Mouse (Mus musculus): ENCODE measurements around the gene Orai2. TPM values are rescaled to one million over a fixed set of nuclear protein-coding genes. Genes with fewer than 3 reads are reported as not detected.
"Not testable (repeated sequence)": the region's sequence is repeated elsewhere in the genome, so short reads cannot be mapped to it uniquely, and the experiment has no call there.

Orai2 gene
- total RNA-seq (2015; ENCODE audit: low replicate concordance) (7.5 and 7.6 TPM in 2 replicates), total RNA-seq (2017; ENCODE audit: low replicate concordance) (2.9 and 5.8 TPM in 2 replicates)

DNA sequence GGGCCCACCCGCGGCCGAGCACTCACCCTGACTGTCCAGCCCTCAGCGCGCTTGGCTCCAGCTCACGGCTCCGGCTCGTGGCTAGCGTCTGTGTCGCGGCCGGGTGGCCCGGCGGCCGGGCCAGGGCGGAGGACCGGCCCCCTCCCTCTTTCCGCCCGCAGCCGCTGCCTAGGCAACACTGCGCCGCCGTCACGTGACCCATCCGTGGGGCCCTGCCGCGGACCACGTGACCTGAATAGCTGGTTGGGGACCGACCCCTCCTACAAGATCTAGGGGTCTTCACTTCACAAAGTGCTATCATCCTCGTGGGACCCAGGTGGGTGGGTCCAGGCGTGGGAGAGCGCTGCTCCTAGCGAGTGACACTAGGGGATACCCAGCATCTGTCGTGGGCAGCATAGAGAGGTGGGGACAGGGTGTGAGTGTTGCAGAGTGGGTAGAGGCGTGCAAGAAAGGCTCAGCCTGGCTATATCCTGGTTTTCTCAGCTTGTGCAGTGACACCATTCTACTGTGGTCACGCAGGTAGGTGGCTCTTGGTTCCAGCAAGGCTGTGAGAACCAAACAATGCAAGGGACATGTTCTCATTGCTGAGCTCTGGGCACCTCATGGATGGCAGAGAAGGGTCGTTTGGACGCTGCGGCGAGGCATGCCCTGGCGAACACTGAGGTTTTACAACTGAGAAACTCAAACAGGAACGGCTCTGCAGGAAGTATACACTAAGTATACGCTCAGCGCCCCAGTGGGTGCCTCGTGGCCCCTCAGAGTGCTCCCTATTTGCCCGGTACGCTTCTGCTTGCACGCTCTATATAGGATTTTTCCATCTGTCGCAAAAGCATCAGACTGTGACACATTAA, at the start of gene Orai2:
Orai2 (minus strand) TSS at position 202 of the 851 bp plus-strand sequence.
- ATAC-seq (replicated peaks; ENCODE audit: low FRiP score, poor library complexity, severe bottlenecking): peak; percentile 53

DNA sequence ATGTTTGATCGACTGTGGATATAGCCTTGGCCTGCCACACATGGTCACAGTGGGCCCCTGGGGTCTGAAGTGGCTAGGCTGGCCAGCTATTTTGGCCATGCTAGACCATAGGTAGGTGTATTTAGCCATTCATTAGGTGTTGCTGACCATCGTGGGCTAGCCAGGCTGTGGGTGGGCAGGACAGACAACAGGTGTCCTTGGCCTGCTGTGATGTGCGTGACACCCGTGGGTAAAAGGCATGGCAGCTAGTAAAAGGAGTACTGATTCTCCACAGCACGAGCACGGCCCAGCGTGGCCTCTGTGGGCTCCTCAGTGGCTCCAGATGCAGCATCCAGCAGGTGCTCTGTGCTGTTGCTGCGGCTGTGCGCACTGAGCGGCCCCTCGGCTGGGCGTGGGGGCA, 48.1 kb upstream of the Orai2 start:
- no peak for ATAC-seq (replicated peaks; ENCODE audit: low FRiP score, poor library complexity, severe bottlenecking)

DNA sequence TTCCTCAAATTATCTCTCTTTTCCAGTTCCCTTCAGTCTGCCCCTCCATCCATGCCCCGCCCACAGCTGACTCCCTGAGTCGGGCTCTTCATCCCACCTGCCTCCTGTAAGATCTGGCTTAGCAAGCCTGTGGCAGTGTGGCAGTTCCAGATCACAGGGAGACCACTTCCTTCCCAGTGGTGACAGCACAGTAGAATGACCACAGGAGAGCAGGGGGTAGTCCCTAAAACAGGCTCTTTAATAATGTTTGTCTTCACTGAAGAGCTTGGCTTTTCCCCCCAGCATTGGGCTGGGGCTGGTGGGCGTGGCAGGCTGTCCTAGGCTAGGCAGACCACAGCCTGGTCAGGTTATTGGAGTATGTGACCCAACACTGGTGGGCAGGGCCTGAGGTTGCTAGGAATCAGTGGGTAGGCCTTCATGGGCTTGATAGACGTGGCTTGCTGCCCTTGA, 47.4 kb upstream of the Orai2 start:
- no peak for ATAC-seq (replicated peaks; ENCODE audit: low FRiP score, poor library complexity, severe bottlenecking)

DNA sequence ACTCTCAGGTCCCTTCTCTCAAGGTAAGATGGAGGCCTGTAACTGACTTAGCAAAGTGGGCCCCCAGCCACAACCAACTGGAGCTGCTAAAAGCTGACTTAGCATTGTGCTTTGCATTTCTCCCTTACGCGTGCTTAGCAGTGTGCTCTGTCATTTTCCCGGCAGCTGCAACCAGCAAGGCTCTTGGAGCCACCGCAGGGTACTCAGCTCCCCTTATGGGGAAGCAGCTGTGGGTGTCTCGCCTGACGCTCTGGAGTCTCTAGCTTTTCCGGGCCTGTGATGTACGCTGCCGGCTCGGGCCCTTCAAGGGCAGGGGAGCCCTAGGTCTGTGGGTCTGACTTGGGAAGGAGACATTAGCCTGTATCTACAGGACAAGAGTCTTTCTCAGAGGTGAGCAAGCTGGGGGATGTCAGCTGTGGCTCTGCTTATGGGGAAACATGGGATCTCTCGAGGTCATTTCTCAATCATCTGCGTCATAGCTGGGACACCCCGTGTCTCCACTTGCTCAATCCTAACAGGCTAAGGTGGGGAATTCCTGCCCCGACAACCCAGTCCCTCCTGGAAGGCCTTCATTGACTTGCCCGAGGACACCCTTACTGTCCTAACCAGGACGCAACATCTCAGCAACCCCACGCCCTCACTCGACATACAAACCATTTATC, 46.6 kb upstream of the Orai2 start:
- ATAC-seq (replicated peaks; ENCODE audit: low FRiP score, poor library complexity, severe bottlenecking): no peak

DNA sequence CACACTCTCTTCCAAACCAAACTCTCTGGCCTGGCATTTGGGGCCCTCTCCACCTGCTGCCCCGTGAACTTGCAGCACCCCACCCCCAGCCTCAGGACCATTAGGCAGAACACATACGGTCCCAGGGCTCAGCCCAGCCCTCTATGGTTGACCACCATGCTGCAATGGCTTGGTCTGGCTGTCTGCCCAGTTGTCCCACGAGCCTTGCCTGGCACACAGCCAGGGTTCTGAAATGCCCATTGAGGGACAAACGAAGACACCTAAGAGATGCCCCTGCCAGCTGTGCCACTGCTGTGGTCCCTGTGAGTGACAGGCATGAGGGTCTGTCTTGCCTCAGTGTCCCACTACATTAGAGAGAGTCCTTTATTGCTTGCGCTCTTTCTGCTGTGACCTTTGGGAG, 45.4 kb upstream of the Orai2 start:
- ATAC-seq (replicated peaks; ENCODE audit: low FRiP score, poor library complexity, severe bottlenecking): no peak

DNA sequence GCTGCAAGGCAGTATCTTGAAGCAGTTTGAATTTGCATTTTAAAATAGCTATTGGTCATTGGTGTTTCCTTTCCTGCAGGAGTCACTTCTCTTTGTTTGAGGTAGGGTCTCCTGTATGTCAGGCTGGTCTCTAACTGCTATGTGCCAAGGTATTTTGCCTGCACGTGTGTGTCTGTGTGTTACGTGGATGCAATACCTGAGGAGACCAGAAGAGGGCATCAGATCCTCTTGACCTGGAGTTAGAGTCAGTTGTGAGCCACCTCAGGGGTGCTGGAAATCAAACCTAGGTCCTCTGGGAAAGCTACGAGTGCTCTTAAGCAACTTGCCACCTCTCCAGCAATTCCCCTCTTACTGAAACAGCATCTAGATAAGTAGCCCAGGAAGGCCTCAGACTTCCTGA, 44.7 kb upstream of the Orai2 start:
- ATAC-seq (replicated peaks; ENCODE audit: low FRiP score, poor library complexity, severe bottlenecking): no peak

DNA sequence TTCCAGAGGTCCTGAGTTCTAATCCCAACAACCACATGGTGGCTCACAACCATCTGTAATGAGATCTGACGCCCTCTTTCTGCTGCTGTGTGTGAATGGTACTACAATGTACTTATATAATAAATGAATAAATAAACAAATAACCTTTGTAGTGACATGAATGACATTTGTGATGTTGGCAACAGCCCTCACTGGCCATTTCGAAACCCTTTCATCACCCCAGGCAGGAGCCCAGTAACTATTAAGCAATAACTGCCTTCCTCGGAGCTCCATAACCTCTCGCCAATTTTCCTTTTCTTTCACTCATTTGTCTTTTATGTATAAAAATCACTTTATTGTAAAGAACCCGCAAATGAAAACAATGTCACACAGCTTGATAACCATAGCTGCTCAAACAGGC, 43.2 kb upstream of the Orai2 start:
- no peak for ATAC-seq (replicated peaks; ENCODE audit: low FRiP score, poor library complexity, severe bottlenecking)

DNA sequence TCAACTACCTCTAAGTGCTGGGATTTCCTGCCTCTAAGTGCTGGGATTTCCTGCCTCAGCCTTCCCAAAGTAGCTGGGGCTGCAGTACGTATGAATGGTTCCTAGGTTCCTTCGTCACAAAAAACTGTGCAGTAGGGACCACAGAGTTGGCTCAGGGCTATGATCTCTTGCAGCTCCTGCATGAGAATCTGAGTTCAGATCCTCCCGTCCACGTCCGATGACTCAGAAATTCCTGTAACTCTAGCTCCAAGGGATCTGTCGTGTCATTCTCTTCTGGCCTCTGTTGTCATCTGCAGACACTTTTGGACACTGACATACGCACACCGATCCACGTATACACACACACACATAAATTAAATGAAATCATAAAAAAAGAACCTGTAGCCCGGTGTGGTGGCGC, 42.2 kb upstream of the Orai2 start:
- no peak for ATAC-seq (replicated peaks; ENCODE audit: low FRiP score, poor library complexity, severe bottlenecking)

DNA sequence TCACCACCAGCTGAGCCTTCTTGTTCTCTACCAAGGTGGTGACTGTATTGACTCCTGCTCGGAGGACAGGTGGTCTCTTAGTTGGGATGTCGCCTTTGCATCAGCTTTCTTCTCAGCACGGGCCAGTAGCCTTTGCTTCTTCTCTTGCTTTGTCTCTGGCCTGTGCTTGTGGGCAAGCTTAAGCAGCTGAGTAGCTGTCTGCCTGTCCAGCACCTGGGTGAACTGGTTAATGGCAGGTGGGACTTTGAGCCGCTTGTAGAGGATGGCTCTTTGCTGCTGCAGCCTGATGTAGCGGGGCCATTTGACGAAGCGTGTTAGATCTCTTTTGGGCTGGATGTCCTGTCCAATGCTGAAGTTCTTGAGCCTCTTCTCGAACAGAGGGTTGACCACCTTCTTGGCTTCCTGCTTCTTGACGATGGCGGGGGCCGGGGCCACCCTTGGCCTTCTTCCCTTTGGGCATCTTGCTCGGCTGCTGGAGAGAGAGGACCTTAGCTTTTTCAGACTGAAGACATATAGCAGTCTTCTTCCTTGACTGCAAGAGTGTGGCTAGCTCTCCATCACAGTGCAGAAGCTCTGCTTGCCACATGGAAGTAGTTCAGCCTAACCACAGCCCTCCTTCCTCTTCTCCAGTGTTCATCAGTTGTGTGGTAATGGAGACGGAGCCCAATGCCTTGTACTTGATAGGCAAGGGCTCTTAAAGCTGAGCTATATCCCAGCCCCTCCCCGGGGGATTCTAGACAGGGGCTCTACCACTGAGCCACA, 41.0 kb upstream of the Orai2 start:
- not testable (repeated sequence) for ATAC-seq (replicated peaks; ENCODE audit: low FRiP score, poor library complexity, severe bottlenecking)

DNA sequence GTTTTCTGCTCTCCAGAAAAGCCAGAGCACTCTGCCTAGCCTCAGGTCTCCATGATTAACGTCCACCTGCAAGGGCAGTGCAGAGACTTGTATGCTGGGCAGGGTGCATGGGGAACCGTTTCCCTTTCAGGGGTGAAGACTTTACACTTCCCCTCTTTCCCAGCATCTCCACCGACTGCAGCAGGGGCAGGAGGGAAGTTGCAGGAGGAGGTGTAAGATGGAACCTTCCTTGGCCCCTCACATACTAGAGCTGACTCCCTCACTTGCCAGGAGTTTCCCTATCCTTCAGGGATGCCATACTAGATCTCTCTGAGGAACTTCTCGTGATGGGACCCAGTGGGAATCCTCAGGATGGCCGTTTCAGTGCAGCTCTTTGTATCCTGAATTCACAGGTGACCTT, 40.0 kb upstream of the Orai2 start:
- no peak for ATAC-seq (replicated peaks; ENCODE audit: low FRiP score, poor library complexity, severe bottlenecking)

DNA sequence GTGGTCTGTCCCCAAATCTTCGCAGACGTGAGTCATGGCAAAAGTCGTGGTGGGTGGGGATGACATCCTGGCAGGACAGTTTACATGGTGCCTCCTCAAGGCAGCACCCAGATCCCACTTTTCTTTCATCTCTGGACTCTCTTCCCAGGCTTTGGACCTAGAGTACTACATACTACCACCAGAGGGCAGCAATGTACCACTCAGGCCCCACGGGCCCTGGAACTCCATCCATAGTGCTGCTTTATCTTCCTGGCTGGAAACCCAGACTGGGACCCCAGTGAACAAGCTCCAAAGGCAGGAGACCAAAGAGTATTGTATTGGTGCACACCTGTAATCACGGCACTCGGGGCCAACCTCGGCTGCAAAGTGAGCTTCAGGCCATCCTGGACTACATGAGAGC, 31.3 kb upstream of the Orai2 start:
- ATAC-seq (replicated peaks; ENCODE audit: low FRiP score, poor library complexity, severe bottlenecking): 0 out of 2 replicates have a peak, but pooled peaks have one; percentile 33

DNA sequence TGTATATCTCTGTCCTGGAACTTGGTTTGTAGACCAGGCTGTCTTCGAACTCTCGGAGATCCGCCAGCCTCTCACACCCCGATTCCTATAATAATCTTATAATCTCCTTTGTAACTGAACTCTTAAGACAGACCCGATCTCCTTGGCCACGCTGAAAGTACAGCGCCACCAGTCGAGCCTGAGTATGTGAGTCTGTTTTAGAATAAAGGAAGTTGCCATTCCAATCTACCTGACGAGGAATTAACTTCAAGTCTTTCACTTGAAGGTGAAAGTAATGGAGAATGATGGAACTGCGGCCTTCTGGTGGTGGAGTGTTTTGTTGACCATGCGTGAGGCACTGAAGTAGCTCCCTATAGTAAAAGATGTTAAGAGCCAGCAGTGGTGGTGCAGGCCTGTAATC, 29.0 kb upstream of the Orai2 start:
- no peak for ATAC-seq (replicated peaks; ENCODE audit: low FRiP score, poor library complexity, severe bottlenecking)

DNA sequence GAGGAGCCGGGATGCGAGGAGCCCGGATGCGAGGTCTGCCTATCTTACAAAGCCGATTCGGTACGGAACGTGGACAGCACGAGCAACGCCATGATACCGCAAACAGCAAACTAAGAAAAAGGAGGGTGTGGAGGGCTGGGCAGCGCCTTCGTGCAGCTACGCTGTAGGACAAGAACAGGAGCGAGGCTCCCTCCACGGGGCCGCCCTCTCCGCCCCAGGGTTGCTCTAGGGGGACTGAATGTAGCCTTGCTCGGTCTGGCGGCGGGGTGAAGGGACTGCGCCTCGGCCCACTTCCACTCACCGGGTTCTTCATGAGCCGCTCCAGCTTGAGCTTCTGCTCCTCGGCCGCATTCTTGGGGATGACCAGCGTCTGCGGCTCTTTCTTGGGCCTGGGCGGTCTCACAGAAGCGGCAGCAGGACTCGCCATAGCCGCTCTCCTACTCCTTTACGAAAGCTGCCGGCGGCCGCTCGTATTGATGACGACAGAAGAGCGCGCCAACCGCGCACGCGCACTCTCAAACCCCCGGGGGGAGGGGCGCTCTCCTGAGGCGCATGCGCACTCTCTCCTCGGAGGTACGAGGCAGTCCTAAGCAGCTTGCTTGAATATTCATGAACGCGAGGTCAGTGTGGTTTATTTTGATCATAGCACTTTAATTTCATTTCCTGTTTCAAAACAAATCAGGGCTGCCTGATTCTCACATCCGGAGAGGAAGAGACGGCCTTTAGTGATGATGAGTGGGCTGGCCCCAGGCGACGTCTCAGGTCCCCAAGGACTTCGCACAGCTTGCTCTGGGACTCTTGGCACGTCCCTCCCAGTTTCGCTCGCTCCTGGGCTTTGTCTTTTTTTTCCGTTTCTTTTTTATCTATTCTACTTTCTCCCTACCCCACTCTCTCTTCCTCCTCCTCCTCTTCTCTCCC, 28.2 kb upstream of the Orai2 start, which contains the start of gene Prkrip1:
Prkrip1 (minus strand) TSS at position 490 of the 918 bp plus-strand sequence.
- peak; percentile 89 for ATAC-seq (replicated peaks; ENCODE audit: low FRiP score, poor library complexity, severe bottlenecking)

DNA sequence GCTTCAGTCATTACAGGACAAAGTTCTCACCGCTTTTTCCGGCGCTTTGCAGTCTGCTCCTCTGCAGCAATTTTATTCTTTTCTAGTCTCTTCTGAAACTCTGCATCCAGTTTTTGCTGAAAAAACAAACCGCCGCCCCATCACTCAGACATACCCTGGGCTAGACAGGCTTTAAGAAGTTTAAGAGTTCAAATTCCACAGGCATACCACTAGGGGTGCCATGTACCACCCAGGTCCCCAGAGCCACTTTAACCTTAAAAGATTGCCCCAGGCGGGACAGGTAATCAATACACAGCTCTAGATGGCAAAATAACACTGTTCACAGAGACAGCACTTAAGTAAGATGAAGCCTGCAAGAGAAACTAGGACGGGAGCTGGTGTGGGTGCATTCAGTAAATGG, 21.4 kb upstream of the Orai2 start:
- no peak for ATAC-seq (replicated peaks; ENCODE audit: low FRiP score, poor library complexity, severe bottlenecking)

DNA sequence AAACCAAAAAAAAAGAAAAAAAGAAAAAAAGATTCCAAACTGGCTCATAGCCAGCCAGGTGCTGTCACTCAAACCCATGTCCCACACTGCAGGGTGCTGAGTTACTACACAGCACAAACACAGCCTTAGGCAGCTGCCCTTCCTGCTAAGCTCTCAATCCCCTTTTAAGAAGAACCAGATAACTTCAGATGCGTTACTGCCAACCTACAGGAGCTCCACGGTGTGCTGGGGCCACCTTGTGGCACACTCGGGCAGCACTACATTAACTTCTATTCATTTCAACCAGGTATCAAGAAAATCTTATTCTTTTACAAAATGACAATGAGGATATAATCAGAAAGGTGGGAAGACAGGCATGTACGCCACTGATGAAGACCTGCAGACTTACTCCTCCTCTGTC, 16.2 kb upstream of the Orai2 start:
- no peak for ATAC-seq (replicated peaks; ENCODE audit: low FRiP score, poor library complexity, severe bottlenecking)

DNA sequence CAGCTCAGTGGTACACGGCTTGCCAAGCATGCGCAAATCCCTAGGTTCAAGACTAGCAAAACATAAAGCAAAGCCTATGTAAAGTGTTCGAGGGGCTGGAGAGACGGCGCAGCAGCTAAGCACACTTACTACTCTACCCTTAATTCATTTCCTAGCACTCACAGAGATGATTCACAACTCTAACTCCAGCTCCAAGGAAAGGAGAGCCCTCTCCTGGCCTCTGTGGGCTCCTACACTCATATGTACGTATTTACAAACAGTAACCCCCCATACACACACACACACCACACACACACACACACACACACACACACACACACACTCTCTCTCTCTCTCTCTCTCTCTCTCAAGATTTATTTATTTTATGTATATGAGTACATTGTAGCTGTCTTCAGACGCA, 13.3 kb upstream of the Orai2 start:
- ATAC-seq (replicated peaks; ENCODE audit: low FRiP score, poor library complexity, severe bottlenecking): no peak

DNA sequence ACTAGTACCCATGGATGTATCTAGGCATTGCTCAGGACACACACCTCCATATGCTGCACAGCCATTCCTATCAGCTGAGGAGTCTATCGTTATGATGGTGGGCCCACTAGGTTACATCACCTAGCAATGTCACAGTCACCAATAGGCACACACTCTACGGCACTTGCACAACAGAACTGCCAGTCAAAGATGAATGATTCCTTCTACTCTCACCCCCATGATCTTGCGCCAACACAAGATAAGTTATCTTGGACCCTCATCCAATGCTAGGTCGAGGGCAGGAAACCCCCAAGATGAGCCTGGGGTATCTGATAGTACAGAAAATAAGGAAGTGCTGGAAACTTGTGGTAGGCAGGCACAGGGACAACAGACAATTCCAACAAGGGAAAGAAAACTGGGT, 12.3 kb upstream of the Orai2 start:
- ATAC-seq (replicated peaks; ENCODE audit: low FRiP score, poor library complexity, severe bottlenecking): no peak

DNA sequence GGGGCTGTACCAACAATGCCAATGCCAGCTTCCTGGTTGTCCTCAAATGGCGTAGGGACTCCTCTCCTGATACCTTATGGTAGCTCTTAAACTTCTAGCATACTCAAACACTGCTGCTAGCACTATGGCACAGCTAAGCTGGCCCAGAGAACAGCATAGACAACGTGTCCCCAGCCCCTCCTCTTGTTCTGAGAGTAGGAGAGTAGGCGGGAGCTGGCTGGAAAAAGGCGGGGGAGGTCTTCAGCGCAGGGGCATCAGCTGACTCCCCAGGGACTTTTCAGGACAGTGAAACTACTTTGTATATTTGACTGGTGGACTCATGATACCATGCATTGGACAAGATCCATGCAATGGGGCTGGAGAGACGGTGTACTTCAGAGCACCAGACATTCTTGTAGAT, 11.5 kb upstream of the Orai2 start:
- no peak for ATAC-seq (replicated peaks; ENCODE audit: low FRiP score, poor library complexity, severe bottlenecking)

DNA sequence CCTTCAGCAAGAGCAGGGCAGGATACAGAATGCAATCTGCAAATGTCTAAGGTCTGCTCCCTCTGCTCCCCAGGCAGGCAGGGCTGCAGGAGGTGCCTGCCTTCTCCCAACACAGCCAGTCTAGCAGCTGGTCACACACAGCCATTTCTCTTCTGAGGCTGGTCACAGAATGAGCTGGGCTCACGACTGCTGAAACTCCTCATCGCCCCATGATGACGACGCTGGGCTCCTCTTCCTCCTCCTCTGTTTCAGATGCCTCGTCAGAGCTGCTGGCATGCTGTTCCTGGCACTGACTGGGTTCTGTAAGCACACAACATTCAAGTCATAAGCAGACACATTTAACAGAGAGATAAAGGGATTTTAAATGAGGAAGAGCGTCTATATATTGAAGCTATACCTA, 10.7 kb upstream of the Orai2 start:
- ATAC-seq (replicated peaks; ENCODE audit: low FRiP score, poor library complexity, severe bottlenecking): no peak

Data from erythroid progenitor cell, adult 5-6 weeks (primary cell).